Mouse (Mus musculus) C2C12 (cell line): ENCODE measurements at regions not wholly inside any gene's neighbourhood (a gene's known extent, or its start where the extent isn't known, plus 50 kb on each side); places are given as distances from the start of the nearest gene placed in this dataset.

Source experiments
- H3K27me3 ChIP-seq: one replicate; pipeline ENCODE4 v1.6.1; 2011; ENCODE audit not compliant: control insufficient read depth, insufficient read depth, insufficient read length
- H3K36me3 ChIP-seq: one replicate; pipeline ENCODE4 v1.6.1; 2011; ENCODE audit not compliant: control insufficient read depth, insufficient read depth
- H3K4me3 ChIP-seq: one replicate; pipeline ENCODE4 v1.5.1; 2011; ENCODE audit warnings: mild to moderate bottlenecking, control low read depth; ENCODE audit not compliant: poor library complexity, insufficient read depth, severe bottlenecking
- H3K79me2 ChIP-seq: one replicate; pipeline ENCODE4 v1.6.1; 2011; ENCODE audit not compliant: control insufficient read depth, insufficient read depth
- H3K79me3 ChIP-seq: one replicate; pipeline ENCODE4 v1.6.1; 2011; ENCODE audit warnings: low read depth, control low read depth
- H3ac ChIP-seq: one replicate; pipeline ENCODE3; 2011; ENCODE audit warnings: low read depth; ENCODE audit not compliant: control insufficient read depth, insufficient read length
- CEBPB ChIP-seq: IDR thresholded peaks from one replicate; pipeline ENCODE4 v1.6.1; 2011; ENCODE audit warnings: low read depth, mild to moderate bottlenecking, control low read depth, moderate library complexity
- CTCF ChIP-seq: IDR thresholded peaks from one replicate; pipeline ENCODE4 v1.5.1; 2011; ENCODE audit not compliant: control insufficient read depth, insufficient read depth, insufficient read length
- FOSL1 ChIP-seq: IDR thresholded peaks from one replicate; pipeline ENCODE4 v1.8.0; 2011; ENCODE audit warnings: mild to moderate bottlenecking, low read length; ENCODE audit not compliant: poor library complexity, insufficient read depth, severe bottlenecking
- MAX ChIP-seq: IDR thresholded peaks from one replicate; pipeline ENCODE4 v1.6.1; 2011; ENCODE audit warnings: mild to moderate bottlenecking, control low read depth
- MYOD1 ChIP-seq: IDR thresholded peaks from one replicate; pipeline ENCODE4 v1.6.1; 2011; ENCODE audit warnings: low read depth; ENCODE audit not compliant: control insufficient read depth, insufficient read length
- MYOG ChIP-seq: IDR thresholded peaks from one replicate; pipeline ENCODE4 v1.6.1; 2011; ENCODE audit not compliant: control insufficient read depth, insufficient read length; ENCODE audit errors: extremely low read depth
- USF1 ChIP-seq: IDR thresholded peaks from one replicate; pipeline ENCODE4 v1.6.1; 2011; ENCODE audit warnings: low read depth, mild to moderate bottlenecking, control low read depth, moderate library complexity

GRCm38 (mm10) chr1:186433169-186433665 lies 272.6 kb downstream of the Tgfb2 start:
- Histone ChIP-seq H3ac (no peak overlapping the region), H3K4me3 (no peak overlapping the region), H3K79me3 (no peaks in the 10 kb centered on the region), H3K36me3 (no peaks in the 10 kb centered on the region), H3K79me2 (no peaks in the 10 kb centered on the region), H3K27me3 (no peaks in the 10 kb centered on the region)
- TF ChIP-seq MYOG, result no peak
- TF ChIP-seq CEBPB, result no peak
- TF ChIP-seq MAX, result no peak
- no peak for TF ChIP-seq MYOD1
- TF ChIP-seq FOSL1, result no peak
- TF ChIP-seq CTCF, result no peak
- TF ChIP-seq USF1, result no peak

GRCm38 (mm10) chr1:186425421-186425820 lies 280.4 kb downstream of the Tgfb2 start:
- no peak overlapping the region for H3ac ChIP-seq
- H3K4me3 ChIP-seq, result no peak overlapping the region
- TF ChIP-seq USF1 (no peak), MAX (no peak), CEBPB (no peak)
- H3K27me3 ChIP-seq, result no peaks in the 10 kb centered on the region
- H3K79me3 ChIP-seq, result no peaks in the 10 kb centered on the region
- no peaks in the 10 kb centered on the region for H3K36me3 ChIP-seq
- no peaks in the 10 kb centered on the region for H3K79me2 ChIP-seq

- Histone ChIP-seq H3ac (no peak overlapping the region), H3K36me3 (no peaks in the 10 kb centered on the region), H3K79me2 (no peaks in the 10 kb centered on the region), H3K27me3 (no peaks in the 10 kb centered on the region), H3K4me3 (no peak overlapping the region), H3K79me3 (no peaks in the 10 kb centered on the region)
- no peak for TF ChIP-seq USF1
- no peak for TF ChIP-seq CTCF
- TF ChIP-seq CEBPB, result no peak
- no peak for TF ChIP-seq MYOD1
- TF ChIP-seq MYOG, result no peak
- TF ChIP-seq MAX, result no peak
Measured at GRCm38 (mm10) chr1:186424084-186424483, 281.7 kb downstream of the Tgfb2 start.

- H3K79me3 ChIP-seq, result no peaks in the 10 kb centered on the region
- TF ChIP-seq USF1 (no peak), CEBPB (no peak), MYOD1 (no peak), CTCF (no peak)
Measured at GRCm38 (mm10) chr1:186417101-186417500, 288.7 kb downstream of the Tgfb2 start.

GRCm38 (mm10) chr1:186415321-186415720 lies 290.5 kb downstream of the Tgfb2 start:
- TF ChIP-seq MYOG (no peak), MAX (no peak), CTCF (no peak), FOSL1 (no peak), CEBPB (no peak), USF1 (no peak)
- Histone ChIP-seq H3K36me3 (no peaks in the 10 kb centered on the region), H3K79me2 (no peaks in the 10 kb centered on the region), H3K79me3 (no peaks in the 10 kb centered on the region), H3K4me3 (no peak overlapping the region), H3ac (no peak overlapping the region), H3K27me3 (no peaks in the 10 kb centered on the region)

More at GRCm38 (mm10) chr1:186417101-186417500, 288.7 kb downstream of the Tgfb2 start:
- no peak overlapping the region for H3K4me3 ChIP-seq
- no peaks in the 10 kb centered on the region for H3K79me2 ChIP-seq
- H3ac ChIP-seq, result no peak overlapping the region
- no peaks in the 10 kb centered on the region for H3K27me3 ChIP-seq
- no peaks in the 10 kb centered on the region for H3K36me3 ChIP-seq

GRCm38 (mm10) chr1:186413886-186414245 lies 291.9 kb downstream of the Tgfb2 start:
- TF ChIP-seq CEBPB (no peak), MYOD1 (no peak), CTCF (no peak), FOSL1 (no peak), USF1 (no peak), MYOG (no peak), MAX (no peak)
- H3K36me3 ChIP-seq, result no peaks in the 10 kb centered on the region
- H3K4me3 ChIP-seq, result no peak overlapping the region
- H3K79me2 ChIP-seq, result no peaks in the 10 kb centered on the region
- H3ac ChIP-seq, result no peak overlapping the region
- H3K79me3 ChIP-seq, result no peaks in the 10 kb centered on the region
- no peaks in the 10 kb centered on the region for H3K27me3 ChIP-seq
